Mouse (Mus musculus) E14TG2a.4 (cell line): Measurements from ENCODE around the gene Antxr1.

Experiments
- H3K27me3 ChIP-seq: 2 replicates; pipeline ENCODE4 v1.6.1; 2014; ENCODE audit warnings: low read length, control low read depth; ENCODE audit not compliant: insufficient read depth
- H3K36me3 ChIP-seq: 2 replicates; pipeline ENCODE4 v1.6.1; 2014; ENCODE audit warnings: low read length, control low read depth; ENCODE audit not compliant: insufficient read depth
- H3K4me1 ChIP-seq: replicated peaks from 2 replicates; pipeline ENCODE4 v1.6.1; 2014; ENCODE audit warnings: low read depth, low read length, control low read depth
- H3K4me3 ChIP-seq: replicated peaks from 2 replicates; pipeline ENCODE4 v1.5.1; 2014; ENCODE audit warnings: mild to moderate bottlenecking, low read length
- H3K9me3 ChIP-seq: 2 replicates; pipeline ENCODE4 v1.6.1; 2014; ENCODE audit warnings: low read length, control low read depth
- CTCF ChIP-seq: conservative IDR thresholded peaks from 2 replicates; pipeline ENCODE4 v1.5.1; 2014; ENCODE audit warnings: low read length
- NANOG ChIP-seq: IDR thresholded peaks from 2 replicates; pipeline ENCODE4 v1.6.1; 2014; ENCODE audit warnings: borderline replicate concordance, low read length, mixed read lengths
- POU5F1 ChIP-seq: IDR thresholded peaks from 2 replicates; pipeline ENCODE4 v1.6.1; 2014; ENCODE audit warnings: low read length, borderline replicate concordance

The Antxr1 gene

DNA sequence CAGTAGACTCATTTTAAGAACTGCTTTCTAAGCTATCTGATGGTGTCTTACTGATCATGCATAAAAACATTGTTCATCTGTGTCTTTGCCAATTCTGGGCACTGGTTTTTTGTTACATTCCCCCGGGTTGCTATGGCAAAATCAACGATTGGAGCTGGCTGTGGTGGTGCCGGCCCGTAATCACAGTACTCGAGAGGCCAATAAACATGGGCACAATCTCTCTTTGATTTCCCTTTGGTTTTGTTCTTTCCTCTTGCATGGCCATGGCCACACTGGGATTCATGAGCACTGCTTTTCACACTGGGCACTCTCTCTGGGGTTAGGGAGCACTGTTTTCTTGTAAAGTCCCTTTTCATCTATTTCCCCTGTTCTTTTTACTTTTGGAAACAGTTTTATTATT lies 83.9 kb downstream of the Antxr1 start:
- peaks cover 3% of the 10 kb centered on the region; the same call in 1 of the 2 replicates for H3K27me3 ChIP-seq
- H3K9me3 ChIP-seq = no peaks in the 10 kb centered on the region
- H3K4me3 ChIP-seq = no peak overlapping the region
- H3K4me1 ChIP-seq = peaks cover 21% of the 10 kb centered on the region
- no peak for TF ChIP-seq NANOG
- no peak for TF ChIP-seq CTCF
- TF ChIP-seq POU5F1 = no peak
- no peaks in the 10 kb centered on the region for H3K36me3 ChIP-seq

DNA sequence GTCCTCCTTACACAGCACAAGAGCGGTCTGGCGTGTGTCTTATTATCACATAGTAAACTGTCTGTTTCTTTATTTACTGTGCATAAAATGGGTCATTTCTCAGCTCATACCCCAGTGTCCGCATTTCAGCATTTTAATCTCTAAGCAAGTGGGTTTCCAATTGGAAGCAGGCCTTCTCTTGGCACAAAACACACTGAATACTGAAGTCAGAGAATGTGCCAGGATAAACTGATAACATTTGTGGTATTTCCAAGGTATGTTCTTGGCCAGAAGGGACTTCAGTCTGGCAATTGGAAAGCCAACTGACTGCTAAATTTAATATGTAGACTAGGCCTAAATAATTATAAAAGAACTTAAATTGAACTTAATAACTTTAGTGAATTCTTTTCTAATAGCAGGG lies 84.9 kb downstream of the Antxr1 start:
- no peaks in the 10 kb centered on the region for H3K27me3 ChIP-seq
- H3K4me1 ChIP-seq = peaks cover 18% of the 10 kb centered on the region
- no peak overlapping the region for H3K4me3 ChIP-seq
- TF ChIP-seq NANOG = no peak
- no peak for TF ChIP-seq CTCF
- no peak for TF ChIP-seq POU5F1
- no peaks in the 10 kb centered on the region for H3K9me3 ChIP-seq
- H3K36me3 ChIP-seq = no peaks in the 10 kb centered on the region

DNA sequence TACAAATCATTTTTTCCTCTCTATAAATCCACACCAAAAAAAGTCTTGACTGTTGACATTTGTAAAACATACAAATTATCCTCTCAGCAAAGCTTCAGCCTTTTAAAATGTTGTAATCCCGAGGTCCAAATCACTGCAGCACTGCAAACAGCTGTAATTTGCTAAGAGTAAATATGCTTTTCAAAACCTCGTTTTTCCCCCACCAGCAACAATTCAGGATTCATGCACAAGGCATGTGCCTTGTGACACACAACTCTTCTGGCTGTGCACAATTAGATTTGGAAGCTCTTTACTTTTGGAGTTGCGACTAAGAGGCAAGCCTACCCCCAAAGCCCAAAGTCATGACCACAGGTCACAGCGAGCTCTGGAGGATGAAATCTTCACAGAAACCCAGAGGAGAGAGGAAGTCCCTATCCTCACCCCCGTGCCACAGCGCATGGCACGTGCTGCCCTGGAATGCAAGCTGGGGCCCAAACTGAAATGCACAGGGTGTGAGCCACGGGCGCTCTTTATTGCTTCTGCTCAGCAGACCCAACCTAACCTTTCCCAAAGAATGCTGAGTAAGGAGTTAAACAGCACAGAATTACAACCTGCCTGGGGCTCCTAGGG lies 87.3 kb downstream of the Antxr1 start:
- TF ChIP-seq POU5F1 = no peak
- TF ChIP-seq CTCF = no peak
- no peak for TF ChIP-seq NANOG
- Histone ChIP-seq H3K27me3 (no peaks in the 10 kb centered on the region), H3K4me1 (no peaks in the 10 kb centered on the region)

DNA sequence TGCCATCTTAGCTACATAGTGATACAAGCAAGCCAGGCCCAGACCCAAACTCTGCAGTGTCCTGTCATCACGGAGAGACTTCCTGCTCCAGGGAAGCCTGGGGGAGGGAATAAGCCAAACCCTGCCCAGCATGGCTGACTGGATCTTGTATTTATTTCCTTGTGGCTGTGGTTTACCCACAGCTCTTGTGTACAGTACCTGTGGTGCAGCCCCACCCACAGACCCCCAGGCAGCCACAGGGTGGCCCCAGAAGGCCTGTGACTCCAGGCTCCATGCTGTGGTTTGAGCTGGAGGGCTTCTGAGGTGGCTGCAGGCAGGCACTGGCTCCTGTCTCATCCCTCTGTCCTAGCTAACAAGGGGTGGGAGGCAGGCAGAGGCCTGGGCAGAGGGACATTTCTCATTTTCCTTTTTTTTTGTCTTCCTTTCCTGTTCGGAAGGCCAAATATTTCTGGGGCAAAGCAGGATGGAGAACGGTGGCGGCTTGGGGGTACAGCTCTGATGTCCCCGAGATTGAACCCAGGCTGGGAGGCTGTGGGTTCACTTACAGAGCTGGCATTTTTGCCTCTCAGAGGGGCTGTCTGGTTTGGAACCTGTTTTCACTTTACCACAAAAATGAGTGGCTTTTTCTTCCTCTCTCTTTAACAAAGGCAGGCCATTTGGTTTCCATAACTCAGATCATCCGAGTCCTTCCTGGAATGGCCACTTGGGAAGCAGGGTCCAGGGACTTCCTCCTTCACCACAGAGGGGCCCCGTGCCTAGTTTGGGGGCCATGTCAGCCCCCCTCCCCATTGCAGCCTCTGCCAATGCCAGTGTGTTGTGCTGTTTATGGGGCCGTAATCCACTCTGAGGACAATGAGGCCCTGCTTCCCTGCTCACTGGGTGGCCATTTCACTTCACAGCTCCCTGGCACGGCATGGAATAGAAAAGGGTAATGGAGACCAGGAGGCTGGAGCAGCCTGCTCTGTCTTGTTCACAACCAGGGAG lies 91.2 kb downstream of the Antxr1 start:
- TF ChIP-seq NANOG = no peak
- TF ChIP-seq POU5F1 = no peak
- TF ChIP-seq CTCF = no peak
- peaks cover 2% of the 10 kb centered on the region; the same call in 1 of the 2 replicates for H3K9me3 ChIP-seq
- no peak overlapping the region for H3K4me3 ChIP-seq
- no peaks in the 10 kb centered on the region for H3K36me3 ChIP-seq
- H3K27me3 ChIP-seq = no peaks in the 10 kb centered on the region
- H3K4me1 ChIP-seq = no peaks in the 10 kb centered on the region

More for the DNA sequence above, 87.3 kb downstream of the Antxr1 start:
- Histone ChIP-seq H3K36me3 (no peaks in the 10 kb centered on the region), H3K9me3 (no peaks in the 10 kb centered on the region), H3K4me3 (no peak overlapping the region)

DNA sequence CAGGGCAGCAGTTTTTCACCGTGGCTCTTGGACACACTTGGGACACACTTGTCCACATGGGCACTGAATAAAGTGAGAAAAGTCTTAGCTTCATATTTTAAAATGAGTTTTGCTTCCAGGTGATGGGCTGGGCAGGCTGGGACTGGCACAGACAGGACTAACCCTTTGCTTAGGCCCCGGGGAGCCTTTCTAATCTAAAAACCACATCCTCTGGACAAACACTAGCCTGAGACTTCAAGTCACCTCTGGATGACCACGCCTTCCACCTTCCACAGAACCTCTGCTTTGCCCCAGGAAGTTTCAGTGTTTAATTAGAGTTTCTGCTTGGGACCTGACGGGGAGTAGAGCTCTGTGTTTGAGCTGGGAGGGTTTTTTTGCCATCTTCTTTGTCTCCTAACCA lies 98.4 kb downstream of the Antxr1 start:
- Histone ChIP-seq H3K27me3 (no peaks in the 10 kb centered on the region), H3K9me3 (peaks cover 12% of the 10 kb centered on the region)
- TF ChIP-seq CTCF = no peak
- TF ChIP-seq POU5F1 = no peak
- no peak for TF ChIP-seq NANOG

DNA sequence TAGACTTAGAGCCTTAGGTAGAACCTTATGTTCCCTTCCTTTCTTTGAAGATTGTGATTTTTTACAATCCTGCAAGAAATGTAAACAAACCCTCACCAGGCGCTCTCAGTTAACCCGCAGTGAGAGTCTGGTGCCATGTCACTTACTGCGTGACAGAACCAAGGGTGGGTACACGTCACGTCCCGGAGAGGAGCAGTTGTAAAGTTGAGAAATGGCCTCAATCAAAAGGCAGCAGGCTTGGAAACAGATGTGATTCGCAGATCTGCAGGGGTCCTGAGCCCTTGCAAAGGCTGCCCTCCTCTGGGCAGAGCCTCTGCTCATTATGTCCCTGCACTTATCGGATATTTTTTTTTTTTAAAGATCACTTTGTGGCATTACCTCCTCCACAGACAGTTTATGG lies 99.6 kb downstream of the Antxr1 start:
- Histone ChIP-seq H3K36me3 (no peaks in the 10 kb centered on the region), H3K9me3 (peaks cover 12% of the 10 kb centered on the region), H3K27me3 (no peaks in the 10 kb centered on the region), H3K4me1 (no peaks in the 10 kb centered on the region), H3K4me3 (no peak overlapping the region)
- no peak for TF ChIP-seq NANOG
- TF ChIP-seq POU5F1 = no peak
- TF ChIP-seq CTCF = no peak

More for the DNA sequence above, 98.4 kb downstream of the Antxr1 start:
- no peaks in the 10 kb centered on the region for H3K4me1 ChIP-seq
- H3K4me3 ChIP-seq = no peak overlapping the region
- H3K36me3 ChIP-seq = no peaks in the 10 kb centered on the region

DNA sequence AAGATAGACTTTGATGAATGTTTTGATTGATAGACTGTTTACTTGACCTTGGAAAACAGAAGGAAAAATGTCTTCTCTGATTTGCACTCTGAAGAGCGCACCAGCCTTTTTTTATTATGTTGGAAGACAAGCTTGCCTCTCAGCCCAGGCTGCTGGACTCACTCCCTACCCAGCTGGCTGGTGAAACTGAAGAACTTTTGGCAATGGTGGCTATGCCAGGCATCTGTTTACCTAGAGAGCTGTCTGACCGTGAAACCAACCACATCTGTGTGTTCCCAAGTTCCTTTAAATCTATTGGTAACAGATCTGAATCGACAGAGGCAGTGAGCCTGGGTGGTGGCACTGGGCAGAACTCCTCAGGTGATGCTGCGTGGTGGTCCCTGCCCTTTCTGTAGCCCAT lies 102.5 kb downstream of the Antxr1 start:
- Histone ChIP-seq H3K4me3 (no peak overlapping the region), H3K27me3 (no peaks in the 10 kb centered on the region), H3K4me1 (no peaks in the 10 kb centered on the region), H3K9me3 (peaks cover 3% of the 10 kb centered on the region), H3K36me3 (no peaks in the 10 kb centered on the region)
- TF ChIP-seq POU5F1 = no peak
- no peak for TF ChIP-seq CTCF
- no peak for TF ChIP-seq NANOG

DNA sequence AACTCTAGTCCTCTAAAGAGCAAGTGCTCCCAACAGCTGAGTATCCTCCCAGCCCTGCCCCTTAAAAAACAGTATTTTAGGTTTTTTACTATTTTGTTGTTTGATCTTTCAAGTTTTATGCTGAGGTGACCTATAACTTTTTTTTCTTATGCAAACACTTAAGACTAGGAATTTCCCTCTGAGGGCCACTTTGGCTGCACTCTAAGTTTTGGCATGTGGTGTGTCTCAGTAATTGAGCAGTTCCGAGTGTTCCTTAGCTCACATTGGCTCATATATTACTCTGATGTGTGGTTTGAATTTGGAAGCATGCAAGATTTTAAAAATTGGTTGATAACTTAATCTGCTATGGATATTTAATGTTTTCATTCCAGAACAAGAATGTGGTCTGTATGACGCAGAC lies 105.6 kb downstream of the Antxr1 start:
- Histone ChIP-seq H3K4me3 (no peak overlapping the region), H3K4me1 (peaks cover 7% of the 10 kb centered on the region), H3K9me3 (peaks cover 3% of the 10 kb centered on the region), H3K27me3 (no peaks in the 10 kb centered on the region), H3K36me3 (no peaks in the 10 kb centered on the region)
- TF ChIP-seq NANOG (no peak), CTCF (no peak), POU5F1 (no peak)
